Comparison of ENCODE assay signal across 9 mouse cellular contexts in genomic region chr17:36958884-36959283, GRCm38 (mm10). TPM values are rescaled to one million over a fixed set of nuclear protein-coding genes. Genes with fewer than 3 reads are reported as not detected.
A peak's percentile ranks its signal among the peaks of the same experiment; 100 is the strongest.
DNase-seq lines count a peak whose midpoint lies in the region; ATAC-seq and TF ChIP-seq lines count a peak whose summit lies in the region.
"Had no signal": no experiment of that assay in that cellular context is flagged by ENCODE, and none has a peak within 500 bp of the region (broad histone marks: within the 10 kb centered on the region; RNA-seq: fewer than 3 reads in every experiment).

No protein-coding gene starts in this region.

- H3K4me2 ChIP-seq in stomach, embryonic 15.5 days = peak overlapping the region; percentile 69

- H3K4me3 ChIP-seq in gastrocnemius, adult 2 months = peak overlapping the region; percentile 90
- H3K4me3 ChIP-seq in embryonic fibroblast, embryonic 13.5 days (ENCODE audit: insufficient read depth, low read length) = peak overlapping the region; percentile 51
- H3K4me3 ChIP-seq in stomach, embryonic 15.5 days (replicated peaks) = peak overlapping the region; percentile 58

- no peak for TF ChIP-seq CTCF in gastrocnemius, adult 2 months (IDR thresholded peaks at IDR 0.05)
- no peak for TF ChIP-seq CTCF in embryonic fibroblast, embryonic 13.5 days (IDR thresholded peaks at IDR 0.05; ENCODE audit: borderline replicate concordance, insufficient read depth, low read length)

- intact Hi-C loops in gastrocnemius, adult 2 months (cut with DNase I) = loop anchor here (10.0 kb wide), 1 partner anchor 684 kb away; the partner anchor contains the start of gene Trim39

- H3K4me1 ChIP-seq in embryonic fibroblast, embryonic 13.5 days (ENCODE audit: control insufficient read depth, insufficient read depth, low read length) = 0 out of 2 replicates have a peak, but pooled peaks cover 3% of the 10 kb centered on the region
- peaks cover 8% of the 10 kb centered on the region for H3K4me1 ChIP-seq in stomach, embryonic 15.5 days

- H3K27ac ChIP-seq in gastrocnemius, adult 2 months = peak overlapping the region; percentile 96
- H3K27ac ChIP-seq in embryonic fibroblast, embryonic 13.5 days (ENCODE audit: insufficient read depth, low read length) = 0 out of 2 replicates have a peak overlapping the region, but pooled peaks have one; percentile 0
- peak overlapping the region; percentile 72 for H3K27ac ChIP-seq in stomach, embryonic 15.5 days

- ATAC-seq in stomach, embryonic 15.5 days (ENCODE audit: insufficient read depth, low FRiP score, low read depth) = no peak

- DNase-seq in gastrocnemius, adult 2 months = no peak
- no peak for DNase-seq in gastrocnemius, adult 8-10 months (ENCODE audit: low spot score in 2 of 2)
- DNase-seq in 3134 (ENCODE audit: extremely low read depth, insufficient read length, low spot score) = peak; percentile 33
- peak; percentile 6 for DNase-seq in liver
- DNase-seq in cerebellum, postnatal 10 days = no peak
- no peak for DNase-seq in frontal cortex, postnatal 14 days (ENCODE audit: low spot score in 2 of 2)

- 7% methylated on average over 12 of the region's 12 CpGs for WGBS in stomach, embryonic 15.5 days

- no peaks in the 10 kb centered on the region for H3K9me3 ChIP-seq in stomach, embryonic 15.5 days

- H3K36me3 ChIP-seq in stomach, embryonic 15.5 days = peaks cover 7% of the 10 kb centered on the region

- no peak for TF ChIP-seq POLR2A in embryonic fibroblast, embryonic 13.5 days (IDR thresholded peaks at IDR 0.05; ENCODE audit: low read depth, low read length)

- no peaks in the 10 kb centered on the region for H3K27me3 ChIP-seq in stomach, embryonic 15.5 days (replicated peaks)
- H3K27me3 ChIP-seq: Patski had no signal

- peak overlapping the region; percentile 47 for H3K9ac ChIP-seq in stomach, embryonic 15.5 days

RNA-seq across cellular contexts. Expression of gene Znrd1as, which starts 0.5 kb away (rescaled TPM):
- 10 to 100 TPM; 18.2 to 22.4 TPM for total RNA-seq in gastrocnemius, adult 2 months (2021)
- total RNA-seq in gastrocnemius, adult 8-10 months (2022) = 10 to 100 TPM; 17.9 to 22.6 (median 20.6) TPM
- 9.0 and 11.6 TPM in 2 replicates for polyA plus RNA-seq in embryonic fibroblast, embryonic 13.5 days (2011; ENCODE audit: insufficient read length, low read depth, missing spikeins)
- 5.6 and 6.1 TPM in 2 replicates for polyA plus RNA-seq in stomach, embryonic 15.5 days (2015; fragmentation: Nextera tagmentation; extraction: Ambion mirVana)

RNA-seq across cellular contexts. Expression of gene Znrd1, which starts 0.5 kb away (rescaled TPM):
- 10 to 100 TPM; 17.7 to 23.6 TPM for total RNA-seq in gastrocnemius, adult 2 months (2021)
- 10 to 100 TPM; 17.7 to 22.3 (median 20.0) TPM for total RNA-seq in gastrocnemius, adult 8-10 months (2022)
- polyA plus RNA-seq in embryonic fibroblast, embryonic 13.5 days (2011; ENCODE audit: insufficient read length, low read depth, missing spikeins) = 37.8 and 55.0 TPM in 2 replicates
- polyA plus RNA-seq in stomach, embryonic 15.5 days (2015; fragmentation: Nextera tagmentation; extraction: Ambion mirVana) = 75.9 and 77.4 TPM in 2 replicates

RNA-seq across cellular contexts. Expression of gene Ppp1r11, which starts 7.3 kb away (rescaled TPM):
- 10 to 100 TPM; 52.2 to 57.7 TPM for total RNA-seq in gastrocnemius, adult 2 months (2021)
- total RNA-seq in gastrocnemius, adult 8-10 months (2022) = 10 to 100 TPM; 53.7 to 69.7 (median 62.4) TPM
- 60.4 and 65.2 TPM in 2 replicates for polyA plus RNA-seq in embryonic fibroblast, embryonic 13.5 days (2011; ENCODE audit: insufficient read length, low read depth, missing spikeins)
- polyA plus RNA-seq in stomach, embryonic 15.5 days (2015; fragmentation: Nextera tagmentation; extraction: Ambion mirVana) = 102 and 116 TPM in 2 replicates

RNA-seq across cellular contexts. Expression of gene Rnf39, which starts 16.2 kb away (rescaled TPM):
- under 1 TPM; 0.14 to 0.33 TPM for total RNA-seq in gastrocnemius, adult 2 months (2021)
- total RNA-seq in gastrocnemius, adult 8-10 months (2022) = 1 to 10 TPM in 1 of 4 experiments, under 1 TPM in 2, not detected in 1; 0.18 to 1.1 (median 0.75) TPM
- 0.44 and 0.92 TPM in 2 replicates for polyA plus RNA-seq in embryonic fibroblast, embryonic 13.5 days (2011; ENCODE audit: insufficient read length, low read depth, missing spikeins)
- polyA plus RNA-seq in stomach, embryonic 15.5 days (2015; fragmentation: Nextera tagmentation; extraction: Ambion mirVana) = 0.88 and 2.4 TPM in 2 replicates

RNA-seq across cellular contexts. Expression of gene 2410137M14Rik, which starts 22.2 kb away (rescaled TPM):
- under 1 TPM in 1 of 2 experiments, not detected in 1; 0.45 TPM for total RNA-seq in gastrocnemius, adult 2 months (2021)
- not detected for total RNA-seq in gastrocnemius, adult 8-10 months (2022)
- not detected in 2 replicates for polyA plus RNA-seq in embryonic fibroblast, embryonic 13.5 days (2011; ENCODE audit: insufficient read length, low read depth, missing spikeins)
- polyA plus RNA-seq in stomach, embryonic 15.5 days (2015; fragmentation: Nextera tagmentation; extraction: Ambion mirVana) = not detected in 2 replicates
- polyA plus RNA-seq: Patski had no signal

Comparison
In these comparisons a context has a peak if more than half of its experiments do, and no peak if none do; other contexts are left out.
1. DNase-seq: peak in 3134 (single experiment) and liver (single experiment); none in gastrocnemius, adult 2 months (single experiment), gastrocnemius, adult 8-10 months (0 of 2), cerebellum, postnatal 10 days (0 of 2) and frontal cortex, postnatal 14 days (0 of 2).
2. H3K27ac ChIP-seq: peak in every context shown above with its lines; median percentile 96 in gastrocnemius, adult 2 months; 72 in stomach, embryonic 15.5 days; 0 in embryonic fibroblast, embryonic 13.5 days.
3. Peak in every context shown above with its lines, with median percentiles within 50 percentile points of each other: H3K4me3 ChIP-seq.